Mouse (Mus musculus) bone marrow, adult 2 months (tissue): ENCODE results near the gene Tmub2. TPM values are rescaled to one million over a fixed set of nuclear protein-coding genes. Genes with fewer than 3 reads are reported as not detected.
A peak's percentile ranks its signal among the peaks of the same experiment; 100 is the strongest.

ENCODE experiments used
- H3K27ac ChIP-seq: fragments of 200-500 bp; 2 replicates; pipeline ENCODE4 v1.5.1; 2012; ENCODE audit warnings: low read depth, mild to moderate bottlenecking, control low read depth, inconsistent platforms, low read length; ENCODE audit not compliant: control insufficient read depth, poor library complexity, insufficient read depth
- H3K4me1 ChIP-seq: fragments of 200-500 bp; 2 replicates; pipeline ENCODE4 v1.6.1; 2011; ENCODE audit warnings: low read length; ENCODE audit not compliant: control insufficient read depth, insufficient read depth
- H3K4me3 ChIP-seq: fragments of 200-500 bp; replicated peaks from 2 replicates; pipeline ENCODE3; 2011; ENCODE audit warnings: mild to moderate bottlenecking, low read depth, low read length, control low read depth; ENCODE audit not compliant: control insufficient read depth
- CTCF ChIP-seq: fragments of 200-500 bp; IDR thresholded peaks from 2 replicates; pipeline ENCODE4 v1.5.1; 2011; ENCODE audit warnings: low read length, control low read depth; ENCODE audit not compliant: control insufficient read depth, insufficient read depth
- POLR2A ChIP-seq: fragments of 200-500 bp; IDR thresholded peaks from 2 replicates; pipeline ENCODE4 v1.6.1; 2011; ENCODE audit warnings: low read depth, mild to moderate bottlenecking, control low read depth, low read length, borderline replicate concordance; ENCODE audit not compliant: control insufficient read depth
- WGBS: fragments of 180-500 bp; shearing (Covaris S2); methylation state at CpG from one replicate; pipeline ENCODE4 v1.1.7; 2018; 5-methylcytosine and 5-hydroxymethylcytosine counted together
- polyA plus RNA-seq: library from polyadenylated mRNA; stranded (reverse); fragments of >200 nt; gene quantifications from 2 replicates; pipeline ENCODE4 v1.2.4, GENCODE M21; 2011; ENCODE audit warnings: low replicate concordance; ENCODE audit not compliant: missing spikeins, insufficient read depth, insufficient read length

Tmub2 gene
- polyA plus RNA-seq, 1 experiment, result 36.9 TPM

DNA sequence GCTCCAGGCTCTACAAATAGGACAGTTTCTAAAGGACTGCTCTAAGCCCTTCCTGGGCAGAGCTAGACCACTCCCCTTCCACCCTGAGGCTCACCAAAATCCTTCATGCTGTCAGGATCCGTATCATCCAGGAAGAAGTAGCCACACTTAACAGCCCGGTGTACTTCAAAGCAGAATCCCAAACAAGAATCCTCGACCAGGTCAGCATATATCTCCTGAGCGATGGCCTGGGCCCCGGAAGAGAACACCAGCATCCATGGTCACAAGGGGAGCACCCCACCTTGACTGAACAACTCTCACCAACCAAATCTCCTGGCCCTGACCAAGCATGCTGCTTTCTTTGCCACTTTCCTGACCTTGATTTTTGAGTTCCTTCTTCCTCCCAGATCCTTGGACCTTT, 9.7 kb downstream of the Tmub2 start:
- H3K27ac ChIP-seq, result no peak overlapping the region
- H3K4me1 ChIP-seq, result no peaks in the 10 kb centered on the region
- 89% methylated on average over 5 of the region's 5 CpGs for WGBS

GRCm38 (mm10) chr11:102294887-102295597, 10.3 kb downstream of the Tmub2 start:
- H3K4me3 ChIP-seq, result peak overlapping the region; percentile 72
- 77% methylated on average over 12 of the region's 12 CpGs for WGBS
- TF ChIP-seq CTCF (0 out of 2 replicates have a peak, but pooled peaks have one; percentile 20), POLR2A (no peak)
- H3K27ac ChIP-seq, result peak overlapping the region; percentile 97
- no peaks in the 10 kb centered on the region for H3K4me1 ChIP-seq

More for the DNA sequence above, 9.7 kb downstream of the Tmub2 start:
- no peak overlapping the region for H3K4me3 ChIP-seq
- no peak for TF ChIP-seq POLR2A
- TF ChIP-seq CTCF, result no peak

- TF ChIP-seq POLR2A, result no peak
- no peak for TF ChIP-seq CTCF
- Histone ChIP-seq H3K27ac (peak overlapping the region; percentile 97), H3K4me1 (no peaks in the 10 kb centered on the region), H3K4me3 (peak overlapping the region; percentile 72)
- WGBS, result 2% methylated on average over 59 of the region's 73 CpGs
Observed at GRCm38 (mm10) chr11:102295598-102296471, 11.1 kb downstream of the Tmub2 start.

DNA sequence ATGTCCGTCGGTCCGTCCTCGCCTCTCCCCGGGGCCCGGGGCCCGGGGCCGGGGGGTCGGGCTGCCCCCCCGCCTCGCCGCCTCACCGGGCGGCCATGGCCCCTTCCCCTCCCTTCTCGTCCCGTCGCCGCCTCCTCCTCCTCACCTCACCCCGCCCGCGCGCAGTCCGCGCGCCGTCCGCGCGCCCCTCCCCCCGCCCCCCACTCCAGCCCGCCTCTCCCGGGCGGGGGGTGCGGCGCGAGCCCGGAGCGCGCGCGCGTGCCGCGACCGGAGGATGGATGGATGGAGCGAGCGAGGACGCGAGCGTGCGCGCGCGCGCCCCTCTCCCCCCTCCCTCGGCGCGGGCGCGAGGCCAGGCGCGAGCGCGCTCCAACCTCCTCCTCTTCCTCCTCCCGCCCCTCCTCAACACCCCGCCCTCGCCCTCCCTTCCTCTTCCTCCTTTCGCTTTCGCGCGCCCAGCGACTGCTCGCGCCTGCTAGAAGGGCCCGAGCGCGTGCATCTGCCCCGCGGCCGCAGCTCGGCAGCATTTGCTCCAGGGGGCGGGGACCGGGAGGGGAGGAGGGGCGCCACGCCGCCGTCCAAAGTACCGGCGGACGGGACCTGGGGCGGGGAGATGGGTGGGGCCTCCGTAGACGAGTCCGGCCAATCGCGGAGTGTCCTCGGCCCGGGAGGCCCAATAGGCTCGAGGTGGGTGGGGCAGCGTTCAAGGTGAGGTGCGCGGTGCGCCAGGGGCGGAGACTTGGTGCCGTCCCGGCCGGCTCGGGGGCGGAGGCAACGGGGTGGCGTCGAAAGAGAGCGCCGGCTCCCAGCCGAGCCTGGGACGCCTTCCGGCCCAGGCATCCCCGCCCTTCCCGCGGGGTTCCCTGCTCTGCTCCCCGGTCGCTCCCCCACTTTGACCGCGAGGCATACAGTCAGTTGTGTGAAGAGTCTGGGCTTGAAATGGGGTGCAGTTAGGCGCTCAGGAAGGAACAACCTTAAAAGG, 12.1 kb downstream of the Tmub2 start, which contains the start of gene Atxn7l3:
TSS of gene Atxn7l3 (minus strand) at position 141 of the 982 bp plus-strand sequence.
- Histone ChIP-seq H3K4me3 (peak within 1 kb of the TSS; percentile 80), H3K4me1 (no peaks in the 10 kb centered on the region), H3K27ac (peak within 1 kb of the TSS; percentile 97)
- WGBS, result under 1% methylated on average over 106 of the region's 125 CpGs
- TF ChIP-seq CTCF (no peak), POLR2A (peak; percentile 90; the same call in 1 of the 2 replicates)

GRCm38 (mm10) chr11:102297577-102298556, 13.1 kb downstream of the Tmub2 start:
- peak overlapping the region; percentile 80 for H3K4me3 ChIP-seq
- TF ChIP-seq POLR2A (no peak), CTCF (no peak)
- WGBS, result 22% methylated on average over 27 of the region's 27 CpGs
- H3K4me1 ChIP-seq, result no peaks in the 10 kb centered on the region
- peak overlapping the region; percentile 91 for H3K27ac ChIP-seq

DNA sequence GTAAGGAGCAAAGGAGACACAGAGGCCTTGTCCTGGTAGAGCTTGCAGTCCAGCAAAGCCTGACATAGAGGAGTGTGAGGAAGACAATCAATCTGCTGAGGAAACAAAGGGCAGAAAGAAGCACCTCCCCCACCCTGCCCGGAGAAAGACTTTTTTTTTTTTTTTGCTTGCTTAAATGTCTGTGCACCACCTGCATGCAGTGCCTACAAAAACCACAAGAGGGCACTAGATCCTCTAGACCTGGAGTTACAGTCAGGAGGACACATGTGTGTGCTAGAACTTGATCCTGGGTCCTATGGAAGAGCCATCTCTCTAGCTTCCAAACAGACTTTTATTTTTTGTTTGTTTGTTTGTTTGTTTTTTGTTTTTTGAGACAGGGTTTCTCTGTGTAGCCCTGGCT, 15.1 kb downstream of the Tmub2 start:
- no peak overlapping the region for H3K27ac ChIP-seq
- TF ChIP-seq CTCF, result peak; percentile 43; the same call in 1 of the 2 replicates
- TF ChIP-seq POLR2A, result no peak
- 9% methylated on average over 1 of the region's 1 CpGs for WGBS

More for the DNA sequence above, 15.1 kb downstream of the Tmub2 start:
- Histone ChIP-seq H3K4me3 (no peak overlapping the region), H3K4me1 (no peaks in the 10 kb centered on the region)
